Mouse (Mus musculus) midbrain, embryonic 10.5 days (tissue): Measurements from ENCODE around the gene Fam131b. TPM values are rescaled to one million over a fixed set of nuclear protein-coding genes. Genes with fewer than 3 reads are reported as not detected.

ENCODE experiments used
- DNase-seq: peaks from one replicate; pipeline ENCODE4 v3.0.0-alpha.2; 2017; ENCODE audit warnings: low spot score
- H3K27ac ChIP-seq: fragments of 300-500 bp; sonication (generic); replicated peaks from 2 replicates; pipeline ENCODE4 v1.5.1; 2016; ENCODE audit warnings: mild to moderate bottlenecking
- H3K27me3 ChIP-seq: fragments of 300-500 bp; sonication (generic); 2 replicates; pipeline ENCODE4 v1.6.1; 2016; ENCODE audit warnings: low read depth, mild to moderate bottlenecking; ENCODE audit not compliant: poor library complexity, severe bottlenecking
- H3K36me3 ChIP-seq: fragments of 300-500 bp; sonication (generic); 2 replicates; pipeline ENCODE4 v1.6.1; 2016; ENCODE audit warnings: mild to moderate bottlenecking, moderate library complexity
- H3K4me1 ChIP-seq: fragments of 300-500 bp; sonication (generic); 2 replicates; pipeline ENCODE4 v1.6.1; 2016
- H3K4me3 ChIP-seq: fragments of 300-500 bp; sonication (generic); 2 replicates; pipeline ENCODE4 v1.5.1; 2016; ENCODE audit warnings: mild to moderate bottlenecking, moderate library complexity
- H3K9me3 ChIP-seq: fragments of 300-500 bp; sonication (generic); replicated peaks from 2 replicates; pipeline ENCODE4 v1.6.1; 2016; ENCODE audit warnings: mild to moderate bottlenecking
- WGBS: fragments of 180-500 bp; shearing (Covaris S2); methylation state at CpG from one replicate; pipeline ENCODE4 v1.1.7; 2016; 5-methylcytosine and 5-hydroxymethylcytosine counted together
- polyA plus RNA-seq: library from polyadenylated mRNA; unstranded; fragments of >200 nt; fragmentation: Nextera tagmentation; extraction: Ambion mirVana; gene quantifications from 2 replicates; pipeline ENCODE4 v1.2.1, GENCODE M21; 2016

Fam131b gene
- polyA plus RNA-seq, 1 experiment from 2014 or later: 2.2 TPM

GRCm38 (mm10) chr6:42362074-42362473 lies 37.6 kb upstream of the Fam131b start:
- no peak for DNase-seq
- Histone ChIP-seq H3K4me1 (peaks cover 13% of the 10 kb centered on the region; the same call in 1 of the 2 replicates), H3K27ac (no peak overlapping the region), H3K27me3 (no peaks in the 10 kb centered on the region), H3K9me3 (no peaks in the 10 kb centered on the region), H3K36me3 (peaks cover 45% of the 10 kb centered on the region), H3K4me3 (no peak overlapping the region)
- WGBS: 68% methylated on average over 1 of the region's 1 CpGs

- Histone ChIP-seq H3K4me3 (no peak overlapping the region), H3K9me3 (no peaks in the 10 kb centered on the region), H3K36me3 (peaks cover 53% of the 10 kb centered on the region), H3K27ac (no peak overlapping the region), H3K27me3 (no peaks in the 10 kb centered on the region), H3K4me1 (peaks cover 13% of the 10 kb centered on the region; the same call in 1 of the 2 replicates)
- no peak for DNase-seq
- WGBS: 95% methylated on average over 13 of the region's 13 CpGs
These were observed 36.8 kb upstream of the Fam131b start for GRCm38 (mm10) chr6:42361041-42361895.

- no peak overlapping the region for H3K27ac ChIP-seq
- no peaks in the 10 kb centered on the region for H3K9me3 ChIP-seq
- H3K4me3 ChIP-seq: no peak overlapping the region
- peaks cover 13% of the 10 kb centered on the region; the same call in 1 of the 2 replicates for H3K4me1 ChIP-seq
- 94% methylated on average over 6 of the region's 6 CpGs for WGBS
- no peak for DNase-seq
- peaks cover 62% of the 10 kb centered on the region for H3K36me3 ChIP-seq
- no peaks in the 10 kb centered on the region for H3K27me3 ChIP-seq
These were observed 35.9 kb upstream of the Fam131b start for GRCm38 (mm10) chr6:42360231-42360840.

- Histone ChIP-seq H3K36me3 (peaks cover 70% of the 10 kb centered on the region), H3K4me3 (no peak overlapping the region), H3K27me3 (no peaks in the 10 kb centered on the region), H3K4me1 (peaks cover 13% of the 10 kb centered on the region; the same call in 1 of the 2 replicates), H3K27ac (no peak overlapping the region), H3K9me3 (no peaks in the 10 kb centered on the region)
- DNase-seq: no peak
- 78% methylated on average over 9 of the region's 9 CpGs for WGBS
These were observed 35.1 kb upstream of the Fam131b start for GRCm38 (mm10) chr6:42359364-42360147.

GRCm38 (mm10) chr6:42358901-42359300 lies 34.5 kb upstream of the Fam131b start:
- no peak for DNase-seq
- H3K27ac ChIP-seq: no peak overlapping the region
- H3K36me3 ChIP-seq: peaks cover 77% of the 10 kb centered on the region
- no peaks in the 10 kb centered on the region for H3K27me3 ChIP-seq
- 94% methylated on average over 12 of the region's 12 CpGs for WGBS
- H3K4me1 ChIP-seq: peaks cover 18% of the 10 kb centered on the region
- no peak overlapping the region for H3K4me3 ChIP-seq
- no peaks in the 10 kb centered on the region for H3K9me3 ChIP-seq

- peaks cover 87% of the 10 kb centered on the region for H3K36me3 ChIP-seq
- H3K27me3 ChIP-seq: no peaks in the 10 kb centered on the region
- 66% methylated on average over 6 of the region's 6 CpGs for WGBS
- H3K4me1 ChIP-seq: peaks cover 22% of the 10 kb centered on the region
- H3K9me3 ChIP-seq: no peaks in the 10 kb centered on the region
- no peak for DNase-seq
- H3K4me3 ChIP-seq: no peak overlapping the region
- H3K27ac ChIP-seq: no peak overlapping the region
These were observed 33.5 kb upstream of the Fam131b start for GRCm38 (mm10) chr6:42357901-42358300.

- no peak for DNase-seq
- Histone ChIP-seq H3K4me3 (no peak overlapping the region), H3K36me3 (peaks cover 96% of the 10 kb centered on the region), H3K4me1 (peaks cover 23% of the 10 kb centered on the region), H3K27ac (no peak overlapping the region), H3K27me3 (no peaks in the 10 kb centered on the region), H3K9me3 (no peaks in the 10 kb centered on the region)
- 97% methylated on average over 5 of the region's 5 CpGs for WGBS
These were observed 32.5 kb upstream of the Fam131b start for GRCm38 (mm10) chr6:42356913-42357312.

- peaks cover 97% of the 10 kb centered on the region for H3K36me3 ChIP-seq
- H3K4me1 ChIP-seq: peaks cover 32% of the 10 kb centered on the region
- H3K27ac ChIP-seq: no peak overlapping the region
- DNase-seq: no peak
- 93% methylated on average over 13 of the region's 13 CpGs for WGBS
- H3K4me3 ChIP-seq: no peak overlapping the region
- H3K9me3 ChIP-seq: no peaks in the 10 kb centered on the region
- H3K27me3 ChIP-seq: no peaks in the 10 kb centered on the region
These were observed 31.6 kb upstream of the Fam131b start for GRCm38 (mm10) chr6:42355794-42356600.

GRCm38 (mm10) chr6:42355366-42355765 lies 30.9 kb upstream of the Fam131b start:
- Histone ChIP-seq H3K4me3 (no peak overlapping the region), H3K4me1 (peaks cover 39% of the 10 kb centered on the region), H3K27me3 (no peaks in the 10 kb centered on the region), H3K36me3 (peaks cover 91% of the 10 kb centered on the region), H3K27ac (no peak overlapping the region), H3K9me3 (no peaks in the 10 kb centered on the region)
- WGBS: 93% methylated on average over 6 of the region's 6 CpGs
- no peak for DNase-seq

- DNase-seq: no peak
- Histone ChIP-seq H3K9me3 (no peaks in the 10 kb centered on the region), H3K4me1 (peaks cover 40% of the 10 kb centered on the region), H3K36me3 (peaks cover 81% of the 10 kb centered on the region), H3K4me3 (no peak overlapping the region), H3K27me3 (no peaks in the 10 kb centered on the region), H3K27ac (no peak overlapping the region)
- 86% methylated on average over 11 of the region's 11 CpGs for WGBS
These were observed 29.9 kb upstream of the Fam131b start for GRCm38 (mm10) chr6:42354076-42355019.

- Histone ChIP-seq H3K27me3 (no peaks in the 10 kb centered on the region), H3K4me3 (no peak overlapping the region), H3K4me1 (peaks cover 51% of the 10 kb centered on the region), H3K27ac (no peak overlapping the region), H3K36me3 (peaks cover 69% of the 10 kb centered on the region), H3K9me3 (no peaks in the 10 kb centered on the region)
- no peak for DNase-seq
- WGBS: 93% methylated on average over 8 of the region's 8 CpGs
These were observed 28.7 kb upstream of the Fam131b start for GRCm38 (mm10) chr6:42353180-42353579.
